Mouse (Mus musculus) stomach, postnatal 0 days (tissue): ENCODE data around the gene Smap2.

ENCODE experiments used
- CTCF ChIP-seq: IDR thresholded peaks from 2 replicates; pipeline ENCODE4 v1.5.1; 2016; ENCODE audit warnings: antibody characterized with exemption, low read depth, mild to moderate bottlenecking, moderate library complexity
- EP300 ChIP-seq: optimal IDR thresholded peaks from 2 replicates; pipeline ENCODE3; 2016; ENCODE audit warnings: antibody characterized with exemption

- TF ChIP-seq CTCF (peak; percentile 95), EP300 (no peak)
These were observed 30.6 kb downstream of the Smap2 start for GRCm38 (mm10) chr4:120986446-120986845.
